Mouse (Mus musculus) midbrain, embryonic 12.5 days (tissue): ENCODE measurements at regions not wholly inside any gene's neighbourhood (a gene's known extent, or its start where the extent isn't known, plus 50 kb on each side); places are given as distances from the start of the nearest gene placed in this dataset.

Experiments
- ATAC-seq: fragments of 200-750 bp; cut with Nextera tagmentation; 2 replicates; pipeline ENCODE4 v1.8.0; 2017; ENCODE audit warnings: low read depth, moderate TSS enrichment, moderate library complexity; ENCODE audit not compliant: low FRiP score
- H3K27ac ChIP-seq: fragments of 300-500 bp; sonication (generic); replicated peaks from 2 replicates; pipeline ENCODE4 v1.5.1; 2016; ENCODE audit warnings: mild to moderate bottlenecking
- H3K27me3 ChIP-seq: fragments of 300-500 bp; sonication (generic); 2 replicates; pipeline ENCODE4 v1.6.1; 2016; ENCODE audit warnings: mild to moderate bottlenecking
- H3K36me3 ChIP-seq: fragments of 300-500 bp; sonication (generic); 2 replicates; pipeline ENCODE4 v1.6.1; 2016
- H3K4me1 ChIP-seq: fragments of 300-500 bp; sonication (generic); 2 replicates; pipeline ENCODE4 v1.6.1; 2016
- H3K4me2 ChIP-seq: fragments of 300-500 bp; sonication (generic); replicated peaks from 2 replicates; pipeline ENCODE4 v1.6.1; 2016; ENCODE audit warnings: mild to moderate bottlenecking, moderate library complexity
- H3K4me3 ChIP-seq: fragments of 300-500 bp; sonication (generic); 2 replicates; pipeline ENCODE4 v1.5.1; 2016; ENCODE audit warnings: mild to moderate bottlenecking
- H3K9ac ChIP-seq: fragments of 300-500 bp; sonication (generic); replicated peaks from 2 replicates; pipeline ENCODE4 v1.6.1; 2016; ENCODE audit warnings: mild to moderate bottlenecking, moderate library complexity
- H3K9me3 ChIP-seq: fragments of 300-500 bp; sonication (generic); 2 replicates; pipeline ENCODE4 v1.6.1; 2016; ENCODE audit warnings: mild to moderate bottlenecking
- WGBS: fragments of 180-500 bp; shearing (Covaris S2); methylation state at CpG from one replicate; pipeline ENCODE4 v1.1.7; 2016; 5-methylcytosine and 5-hydroxymethylcytosine counted together

GRCm38 (mm10) chr13:89418804-89419203 lies 120.8 kb upstream of the Hapln1 start:
- 97% methylated on average over 3 of the region's 3 CpGs for WGBS
- Histone ChIP-seq H3K4me3 (no peak overlapping the region), H3K27me3 (no peaks in the 10 kb centered on the region), H3K9ac (no peak overlapping the region), H3K9me3 (no peaks in the 10 kb centered on the region), H3K4me2 (no peak overlapping the region), H3K4me1 (no peaks in the 10 kb centered on the region), H3K36me3 (no peaks in the 10 kb centered on the region), H3K27ac (no peak overlapping the region)
- no peak for ATAC-seq

GRCm38 (mm10) chr13:89421833-89422232 lies 117.8 kb upstream of the Hapln1 start:
- 0 out of 2 replicates have a peak, but pooled peaks cover 4% of the 10 kb centered on the region for H3K4me1 ChIP-seq
- H3K27me3 ChIP-seq, result no peaks in the 10 kb centered on the region
- H3K36me3 ChIP-seq, result no peaks in the 10 kb centered on the region
- H3K9me3 ChIP-seq, result no peaks in the 10 kb centered on the region
- no peak overlapping the region for H3K4me2 ChIP-seq
- H3K27ac ChIP-seq, result no peak overlapping the region
- ATAC-seq, result no peak
- H3K4me3 ChIP-seq, result no peak overlapping the region
- H3K9ac ChIP-seq, result no peak overlapping the region

GRCm38 (mm10) chr13:89423491-89423890 lies 116.1 kb upstream of the Hapln1 start:
- Histone ChIP-seq H3K4me1 (0 out of 2 replicates have a peak, but pooled peaks cover 7% of the 10 kb centered on the region), H3K27me3 (no peaks in the 10 kb centered on the region), H3K4me2 (no peak overlapping the region), H3K36me3 (no peaks in the 10 kb centered on the region), H3K9me3 (no peaks in the 10 kb centered on the region), H3K27ac (no peak overlapping the region), H3K9ac (no peak overlapping the region), H3K4me3 (no peak overlapping the region)
- ATAC-seq, result no peak

GRCm38 (mm10) chr13:89428272-89429071 lies 111.1 kb upstream of the Hapln1 start:
- H3K4me3 ChIP-seq, result no peak overlapping the region
- H3K36me3 ChIP-seq, result no peaks in the 10 kb centered on the region
- no peak overlapping the region for H3K9ac ChIP-seq
- 21% methylated on average over 12 of the region's 12 CpGs for WGBS
- no peaks in the 10 kb centered on the region for H3K9me3 ChIP-seq
- peaks cover 13% of the 10 kb centered on the region; the same call in 1 of the 2 replicates for H3K4me1 ChIP-seq
- 0 out of 2 replicates have a peak, but pooled peaks have one; percentile 32 for ATAC-seq
- no peak overlapping the region for H3K27ac ChIP-seq
- no peaks in the 10 kb centered on the region for H3K27me3 ChIP-seq
- peak overlapping the region; percentile 19; the same call in 1 of the 2 replicates for H3K4me2 ChIP-seq

- Histone ChIP-seq H3K4me2 (no peak overlapping the region), H3K27ac (no peak overlapping the region), H3K27me3 (no peaks in the 10 kb centered on the region), H3K4me1 (no peaks in the 10 kb centered on the region), H3K9me3 (no peaks in the 10 kb centered on the region), H3K36me3 (no peaks in the 10 kb centered on the region), H3K9ac (no peak overlapping the region), H3K4me3 (no peak overlapping the region)
- no peak for ATAC-seq
- 100% methylated on average over 1 of the region's 1 CpGs for WGBS
Measured at GRCm38 (mm10) chr13:89444847-89445246, 94.7 kb upstream of the Hapln1 start.

- H3K4me3 ChIP-seq, result no peak overlapping the region
- 95% methylated on average over 1 of the region's 1 CpGs for WGBS
- no peak overlapping the region for H3K27ac ChIP-seq
- no peak for ATAC-seq
- no peak overlapping the region for H3K4me2 ChIP-seq
- H3K9ac ChIP-seq, result no peak overlapping the region
- no peaks in the 10 kb centered on the region for H3K9me3 ChIP-seq
- H3K27me3 ChIP-seq, result no peaks in the 10 kb centered on the region
- no peaks in the 10 kb centered on the region for H3K36me3 ChIP-seq
- no peaks in the 10 kb centered on the region for H3K4me1 ChIP-seq
Measured at GRCm38 (mm10) chr13:89453819-89454218, 85.8 kb upstream of the Hapln1 start.

GRCm38 (mm10) chr13:89454249-89455018 lies 85.2 kb upstream of the Hapln1 start:
- ATAC-seq, result no peak

GRCm38 (mm10) chr13:89463746-89464145 lies 75.8 kb upstream of the Hapln1 start:
- no peaks in the 10 kb centered on the region for H3K4me1 ChIP-seq
- H3K9me3 ChIP-seq, result no peaks in the 10 kb centered on the region
- H3K36me3 ChIP-seq, result no peaks in the 10 kb centered on the region
- no peak for ATAC-seq
- H3K4me3 ChIP-seq, result no peak overlapping the region
- WGBS, result 77% methylated on average over 4 of the region's 4 CpGs
- no peaks in the 10 kb centered on the region for H3K27me3 ChIP-seq
- no peak overlapping the region for H3K9ac ChIP-seq
- H3K27ac ChIP-seq, result no peak overlapping the region
- no peak overlapping the region for H3K4me2 ChIP-seq

More at GRCm38 (mm10) chr13:89454249-89455018, 85.2 kb upstream of the Hapln1 start:
- Histone ChIP-seq H3K27me3 (no peaks in the 10 kb centered on the region), H3K27ac (no peak overlapping the region), H3K4me1 (no peaks in the 10 kb centered on the region), H3K4me2 (no peak overlapping the region), H3K9ac (no peak overlapping the region), H3K4me3 (no peak overlapping the region), H3K9me3 (no peaks in the 10 kb centered on the region), H3K36me3 (no peaks in the 10 kb centered on the region)
- 88% methylated on average over 2 of the region's 2 CpGs for WGBS
